Mouse (Mus musculus): ENCODE results near the gene Olfr15. TPM values are rescaled to one million over a fixed set of nuclear protein-coding genes. Genes with fewer than 3 reads are reported as not detected.

Gene Olfr15
- not detected in 2 replicates for polyA plus RNA-seq (2012; rRNA removed)

DNA sequence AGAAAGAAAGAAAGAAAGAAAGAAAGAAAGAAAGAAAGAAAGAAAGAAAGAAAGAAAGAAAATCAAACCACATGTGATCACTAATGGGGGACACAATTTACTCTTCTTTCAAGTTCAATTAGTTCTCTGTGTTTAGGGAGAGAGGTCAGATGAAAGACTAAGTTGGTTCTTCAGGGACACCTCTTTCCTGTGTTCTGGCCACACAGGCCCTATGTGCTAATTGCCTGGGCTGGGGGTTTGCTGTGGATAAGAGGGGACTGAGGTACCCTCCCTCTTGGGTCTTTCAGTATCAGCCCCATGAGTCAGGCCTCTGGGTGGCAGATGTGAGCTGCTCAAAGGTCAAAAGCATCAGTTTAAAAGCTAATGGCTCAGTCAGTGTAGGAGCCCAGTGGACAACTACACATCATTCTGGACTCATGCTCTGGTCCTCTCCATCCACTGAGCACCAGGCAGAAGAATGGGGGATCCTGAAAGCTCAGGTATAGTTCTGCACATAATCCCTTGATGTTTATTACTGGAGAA is at the start of gene Olfr15:
Olfr15 (plus strand) TSS at position 291 of the 522 bp plus-strand sequence.

DNA sequence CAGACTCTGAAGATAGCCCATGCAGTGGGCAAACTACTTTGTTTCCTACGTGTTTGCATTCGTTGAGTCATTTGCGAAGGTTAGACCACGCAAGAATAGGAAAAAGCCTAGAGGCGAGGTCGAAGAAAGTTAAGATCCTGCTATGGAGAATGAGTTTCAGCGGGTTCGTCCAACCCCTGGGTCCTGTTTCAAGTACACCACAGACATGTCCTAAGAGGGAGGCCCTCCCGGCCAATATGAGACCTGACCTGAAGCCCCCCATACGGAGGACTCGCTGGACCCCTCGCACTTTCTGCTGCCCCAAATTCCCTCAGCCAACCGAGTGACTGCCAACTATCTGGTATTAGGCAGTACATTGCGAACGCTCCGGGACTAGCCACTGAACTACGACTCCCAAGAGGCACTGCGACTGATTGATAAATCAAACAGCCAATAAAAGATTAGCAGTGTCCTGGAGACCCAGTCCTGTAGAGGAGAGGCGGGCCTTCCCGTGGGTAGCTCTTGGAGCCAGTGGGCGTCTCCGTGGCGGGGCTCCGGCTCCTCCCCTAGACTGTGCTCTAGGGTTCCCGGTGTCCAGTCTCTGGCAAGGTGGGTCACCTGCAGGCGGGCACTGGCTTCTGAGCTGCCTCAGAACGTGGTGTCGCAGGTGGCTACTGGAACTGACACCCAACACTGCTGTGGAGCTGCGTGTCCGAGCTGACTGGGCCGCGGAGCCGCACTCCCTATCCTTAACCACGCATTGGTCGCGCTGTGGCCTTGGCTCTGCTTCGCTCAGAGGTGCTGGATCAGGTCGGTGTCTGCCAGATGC is 16.2 kb downstream of the Olfr15 start, which contains the start of gene Zfp174:
Zfp174 (plus strand) TSS at position 558 of the 808 bp plus-strand sequence.

DNA sequence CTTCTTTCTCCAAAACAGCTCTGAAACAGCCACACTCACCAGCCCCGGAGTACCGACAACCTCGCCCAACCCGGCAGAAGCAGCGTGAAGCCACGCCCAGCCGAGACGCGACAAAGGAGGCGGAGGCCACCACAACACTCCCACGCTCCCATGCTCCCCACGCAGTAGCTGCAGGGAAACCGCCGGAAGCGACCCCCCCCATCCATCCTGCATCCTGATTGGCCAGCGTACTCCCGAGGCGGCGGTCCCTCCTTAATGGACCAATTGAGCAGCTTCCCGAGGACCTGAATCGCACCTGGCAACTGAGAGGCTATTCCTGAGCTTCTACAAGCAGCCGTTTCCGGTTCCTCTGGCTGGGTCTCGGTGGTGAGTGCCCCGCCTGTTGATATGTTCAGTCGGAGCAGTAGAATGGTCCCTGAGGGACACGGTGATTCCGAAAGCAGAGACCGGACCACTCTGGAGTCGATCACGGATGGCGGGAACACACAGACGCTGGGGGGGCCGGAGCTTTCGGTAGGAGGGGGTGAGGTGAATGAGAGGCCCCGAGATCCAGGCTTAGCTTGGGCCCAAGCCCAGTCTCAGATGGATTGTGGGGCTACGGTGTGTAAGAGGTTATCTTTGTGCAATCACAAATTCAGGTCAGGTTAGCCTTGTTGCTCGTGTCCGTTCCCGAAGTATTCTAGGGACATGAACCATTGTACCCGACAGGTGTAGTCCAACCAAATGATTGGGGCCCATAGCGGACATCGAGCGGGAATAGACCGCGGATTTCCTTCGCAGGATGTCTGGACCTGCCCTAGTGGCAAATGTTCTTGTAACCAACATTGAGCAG is 41.8 kb downstream of the Olfr15 start, which contains the start of gene Naa60:
Naa60 (plus strand) TSS at position 160 of the 832 bp plus-strand sequence.

DNA sequence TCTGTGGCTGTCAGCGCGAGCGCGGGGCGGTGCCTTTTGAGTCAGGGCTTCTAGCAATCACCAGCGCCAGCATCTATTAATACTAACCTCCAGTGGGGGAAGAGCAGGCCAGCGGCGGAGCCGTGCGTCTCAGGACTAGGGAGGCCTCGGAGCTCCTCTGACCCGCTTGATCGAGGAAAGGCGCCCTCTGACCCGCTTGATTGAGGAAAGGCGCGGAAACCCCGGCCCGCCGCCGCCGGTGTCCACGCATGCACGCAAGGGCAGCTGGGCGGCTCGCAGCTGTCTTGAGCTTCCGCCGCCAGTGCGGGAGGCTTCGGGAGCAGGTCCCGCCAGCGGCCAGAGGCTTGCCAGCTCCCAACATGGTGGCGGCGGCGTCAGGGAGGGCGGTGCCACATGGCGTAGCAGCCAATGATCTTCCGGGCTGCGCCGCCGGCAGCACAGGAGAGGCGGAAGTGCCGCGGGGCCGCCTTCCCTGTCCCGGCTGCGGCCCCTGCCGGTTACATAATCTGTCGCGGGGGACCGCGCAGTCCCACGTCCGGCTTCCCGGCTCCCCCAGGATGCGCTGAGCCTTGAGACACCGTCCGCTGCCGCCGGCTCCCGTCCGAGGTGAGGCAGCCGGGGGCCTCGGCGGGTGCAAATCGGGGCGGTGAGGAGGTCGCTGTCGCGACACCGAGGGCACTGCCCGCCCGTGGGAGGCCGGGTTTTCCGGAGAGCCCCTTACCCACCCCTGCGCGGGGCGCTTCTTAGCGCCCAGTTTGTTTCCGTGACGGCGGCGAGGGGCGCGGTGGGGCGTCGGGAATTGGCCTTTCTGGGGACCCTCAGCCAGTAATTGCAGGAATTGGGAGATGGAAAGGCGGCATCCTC is 53.8 kb downstream of the Olfr15 start, which contains the start of the genes Zfp597 and Gm20695:
Zfp597 (minus strand) TSS at position 361 of the 864 bp plus-strand sequence.
Gm20695 (plus strand) TSS at position 448 of the 864 bp plus-strand sequence.

Other genes with a start within 250 kb of the Olfr15 start
- not detected in 2 replicates for gene Olfr161, start 239.8 kb upstream of the Olfr15 start, polyA plus RNA-seq (2012; rRNA removed)
- gene Mefv, start 112.8 kb upstream of the Olfr15 start, polyA plus RNA-seq (2012; rRNA removed) = 0.33 and 0.47 TPM in 2 replicates
- 7.2 and 8.4 TPM in 2 replicates for gene Zfp263, start 86.8 kb upstream of the Olfr15 start, polyA plus RNA-seq (2012; rRNA removed)
- gene Zfp174, start 16.4 kb downstream of the Olfr15 start, polyA plus RNA-seq (2012; rRNA removed) = 0.79 and 0.84 TPM in 2 replicates
- 53.7 and 64.5 TPM in 2 replicates for gene Naa60, start 41.5 kb downstream of the Olfr15 start, polyA plus RNA-seq (2012; rRNA removed)
- gene Zfp597, start 53.7 kb downstream of the Olfr15 start, polyA plus RNA-seq (2012; rRNA removed) = 1.6 and 1.9 TPM in 2 replicates
- gene Gm20695, start 53.8 kb downstream of the Olfr15 start, polyA plus RNA-seq (2012; rRNA removed) = not detected in 2 replicates
- 9.4 and 11.5 TPM in 2 replicates for gene 1700037C18Rik, start 77.8 kb downstream of the Olfr15 start, polyA plus RNA-seq (2012; rRNA removed)
- gene Cluap1, start 77.9 kb downstream of the Olfr15 start, polyA plus RNA-seq (2012; rRNA removed) = 3.0 and 4.4 TPM in 2 replicates
- 2.4 and 2.5 TPM in 2 replicates for gene Nlrc3, start 145.8 kb downstream of the Olfr15 start, polyA plus RNA-seq (2012; rRNA removed)
- 11.6 and 13.4 TPM in 2 replicates for gene Slx4, start 172.9 kb downstream of the Olfr15 start, polyA plus RNA-seq (2012; rRNA removed)
- not detected in 2 replicates for gene Dnase1, start 206.1 kb downstream of the Olfr15 start, polyA plus RNA-seq (2012; rRNA removed)
- gene Trap1, start 246.9 kb downstream of the Olfr15 start, polyA plus RNA-seq (2012; rRNA removed) = 63.3 and 78.2 TPM in 2 replicates